Mouse (Mus musculus) cortical plate, adult 2 months (tissue): ENCODE results near the gene Hagh. TPM values are rescaled to one million over a fixed set of nuclear protein-coding genes. Genes with fewer than 3 reads are reported as not detected.

Experiments
- H3K27ac ChIP-seq: fragments of 200-500 bp; 2 replicates; pipeline ENCODE4 v1.5.1; 2012; ENCODE audit warnings: low read length, control low read depth, inconsistent platforms; ENCODE audit not compliant: insufficient read depth
- H3K4me1 ChIP-seq: fragments of 200-500 bp; 2 replicates; pipeline ENCODE4 v1.6.1; 2011; ENCODE audit warnings: low read length; ENCODE audit not compliant: control insufficient read depth, insufficient read depth
- H3K4me3 ChIP-seq: fragments of 200-500 bp; 2 replicates; pipeline ENCODE4 v1.5.1; 2011; ENCODE audit warnings: mild to moderate bottlenecking, low read length, control low read depth; ENCODE audit not compliant: insufficient read depth
- CTCF ChIP-seq: fragments of 200-500 bp; IDR thresholded peaks from 2 replicates; pipeline ENCODE4 v1.5.1; 2011; ENCODE audit warnings: mild to moderate bottlenecking, control low read depth, low read length; ENCODE audit not compliant: insufficient read depth; ENCODE audit errors: extremely low read depth
- POLR2A ChIP-seq: fragments of 200-500 bp; IDR thresholded peaks from 2 replicates; pipeline ENCODE4 v1.6.1; 2011; ENCODE audit warnings: mild to moderate bottlenecking, low read length, control low read depth; ENCODE audit not compliant: insufficient read depth; ENCODE audit errors: extremely low read depth
- polyA plus RNA-seq: library from polyadenylated mRNA; depleted of rRNA; stranded (reverse); fragments of >200 nt; gene quantifications from 2 replicates; pipeline ENCODE4 v1.2.3, GENCODE M21; 2012

The Hagh gene
- polyA plus RNA-seq, 1 experiment = 138 TPM

DNA sequence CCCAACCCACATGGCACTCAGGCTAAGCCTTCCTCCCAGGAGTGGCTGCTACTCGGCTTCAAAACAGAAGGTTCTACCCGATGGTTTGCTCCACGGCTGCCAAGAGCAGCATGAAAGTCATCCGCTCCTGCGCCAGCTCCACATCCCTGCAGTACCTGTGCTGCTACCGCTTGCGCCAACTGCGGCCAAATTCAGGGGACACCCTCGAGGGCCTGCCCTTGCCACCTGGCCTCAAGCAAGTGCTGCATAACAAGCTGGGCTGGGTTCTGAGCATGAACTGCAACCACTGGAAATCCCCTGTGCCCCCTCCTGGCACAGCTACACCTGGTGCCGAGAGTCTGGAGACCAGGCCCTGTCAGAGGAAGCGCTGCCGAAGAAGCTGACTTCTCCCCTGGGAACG, 51.4 kb downstream of the Hagh start:
- peaks cover 3% of the 10 kb centered on the region; the same call in 1 of the 2 replicates for H3K4me1 ChIP-seq
- TF ChIP-seq CTCF = no peak
- H3K27ac ChIP-seq = no peak overlapping the region
- H3K4me3 ChIP-seq = no peak overlapping the region

GRCm38 (mm10) chr17:24892785-24893184, 52.8 kb downstream of the Hagh start:
- Histone ChIP-seq H3K4me3 (no peak overlapping the region), H3K4me1 (peaks cover 4% of the 10 kb centered on the region; the same call in 1 of the 2 replicates), H3K27ac (no peak overlapping the region)
- TF ChIP-seq POLR2A = no peak
- no peak for TF ChIP-seq CTCF

- H3K4me1 ChIP-seq = peaks cover 4% of the 10 kb centered on the region; the same call in 1 of the 2 replicates
- TF ChIP-seq CTCF (no peak), POLR2A (0 out of 2 replicates have a peak, but pooled peaks have one; percentile 15)
Observed at GRCm38 (mm10) chr17:24893276-24893675, 53.3 kb downstream of the Hagh start.

GRCm38 (mm10) chr17:24894061-24894994, 54.4 kb downstream of the Hagh start:
- peaks cover 4% of the 10 kb centered on the region; the same call in 1 of the 2 replicates for H3K4me1 ChIP-seq
- H3K27ac ChIP-seq = no peak overlapping the region
- TF ChIP-seq POLR2A (no peak), CTCF (no peak)
- peak overlapping the region; percentile 80 for H3K4me3 ChIP-seq

More at GRCm38 (mm10) chr17:24893276-24893675, 53.3 kb downstream of the Hagh start:
- H3K27ac ChIP-seq = no peak overlapping the region
- no peak overlapping the region for H3K4me3 ChIP-seq

- no peak for TF ChIP-seq CTCF
- TF ChIP-seq POLR2A = peak; percentile 75
- Histone ChIP-seq H3K27ac (peak within 1 kb of the TSS; percentile 85), H3K4me3 (peak within 1 kb of the TSS; percentile 80), H3K4me1 (peaks cover 5% of the 10 kb centered on the region; the same call in 1 of the 2 replicates)
Observed at GRCm38 (mm10) chr17:24894995-24895547, 55.1 kb downstream of the Hagh start, which contains the start of the genes Eme2 and Mrps34. TSS of gene Eme2 (minus strand) at chr17:24895087. TSS of gene Mrps34 (plus strand) at chr17:24895116.

GRCm38 (mm10) chr17:24895571-24896240, 55.8 kb downstream of the Hagh start:
- TF ChIP-seq POLR2A = no peak
- TF ChIP-seq CTCF = no peak
- Histone ChIP-seq H3K27ac (peak overlapping the region; percentile 85), H3K4me1 (peaks cover 5% of the 10 kb centered on the region; the same call in 1 of the 2 replicates), H3K4me3 (peak overlapping the region; percentile 80)

DNA sequence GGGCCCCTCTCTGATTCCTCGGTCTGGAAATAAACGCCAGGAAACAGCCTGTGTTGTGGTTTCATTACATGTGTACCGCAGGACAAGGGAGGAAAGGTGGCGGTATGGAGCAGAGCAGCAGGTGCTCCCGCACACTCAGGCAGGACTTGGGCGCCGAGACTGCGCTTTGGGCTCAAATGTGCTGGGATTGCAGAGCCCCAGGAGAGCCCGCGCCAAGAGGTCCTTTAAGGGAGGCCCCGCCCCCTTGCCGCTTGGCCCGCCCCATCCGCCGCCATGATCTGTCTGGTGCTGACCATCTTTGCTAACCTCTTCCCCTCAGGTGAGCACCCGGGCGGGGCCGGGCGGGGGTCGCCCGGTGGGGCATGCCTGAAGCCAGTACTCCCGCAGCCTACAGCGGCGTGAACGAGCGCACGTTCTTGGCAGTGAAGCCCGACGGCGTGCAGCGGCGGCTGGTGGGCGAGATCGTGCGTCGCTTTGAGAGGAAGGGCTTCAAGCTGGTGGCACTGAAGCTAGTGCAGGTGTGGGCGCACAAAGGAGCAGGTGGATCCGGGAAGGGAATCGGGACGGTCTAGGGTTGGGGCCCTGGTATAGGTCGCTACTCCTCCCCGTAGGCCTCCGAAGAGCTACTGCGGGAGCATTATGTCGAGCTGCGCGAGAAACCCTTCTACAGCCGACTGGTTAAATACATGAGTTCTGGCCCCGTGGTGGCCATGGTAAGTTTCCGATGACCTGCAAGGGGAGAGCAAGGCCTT, 56.5 kb downstream of the Hagh start, which contains the start of gene Nme3:
Gene Nme3, plus strand, starts transcription at position 260 of the 752 bp plus-strand sequence.
- Histone ChIP-seq H3K4me1 (peaks cover 5% of the 10 kb centered on the region; the same call in 1 of the 2 replicates), H3K27ac (peak within 1 kb of the TSS; percentile 85), H3K4me3 (peak within 1 kb of the TSS; percentile 80)
- TF ChIP-seq CTCF (no peak), POLR2A (peak; percentile 58; the same call in 1 of the 2 replicates)

GRCm38 (mm10) chr17:24896993-24897269, 57.0 kb downstream of the Hagh start:
- H3K27ac ChIP-seq = peak overlapping the region; percentile 85
- H3K4me1 ChIP-seq = peaks cover 5% of the 10 kb centered on the region; the same call in 1 of the 2 replicates
- no peak for TF ChIP-seq CTCF
- no peak for TF ChIP-seq POLR2A
- H3K4me3 ChIP-seq = peak overlapping the region; percentile 80
